In genomic region chr5:74266476-74266819, GRCm38 (mm10) we compare ENCODE assay signal across 14 mouse cellular contexts.
DNase-seq lines count a peak whose midpoint lies in the region; ATAC-seq lines count a peak whose summit lies in the region.
"Had no signal": no experiment of that assay in that cellular context is flagged by ENCODE, and none has a peak within 500 bp of the region (broad histone marks: within the 10 kb centered on the region; RNA-seq: fewer than 3 reads in every experiment).

No protein-coding gene starts in this region.

- DNase-seq in heart, postnatal 36 days, result no peak
- peak; percentile 29 for DNase-seq in lung, postnatal 14 days
- no peak for DNase-seq in lung, postnatal 25 days (ENCODE audit: low spot score)
- DNase-seq in cerebellum, postnatal 14 days, result peak; percentile 48 to 68
- DNase-seq in frontal cortex, postnatal 36 days (ENCODE audit: low spot score in 2 of 2), result no peak
- no peak for DNase-seq in adrenal gland, postnatal 4 days (ENCODE audit: low spot score in 2 of 2)
- DNase-seq: embryo, embryonic 11 days; kidney, postnatal 4 days; right cerebral cortex, postnatal 4 days had no signal

- no peak overlapping the region for H3K4me3 ChIP-seq in heart, embryonic 14.5 days (ENCODE audit: control insufficient read depth in 1 of 2, insufficient read depth in 1 of 2, low read depth in 1 of 2, low read length in 2 of 2)
- H3K4me3 ChIP-seq in stomach, embryonic 15.5 days (replicated peaks), result no peak overlapping the region
- H3K4me3 ChIP-seq: erythroblast, embryonic 14.5 days; heart, embryonic 13.5 days; midbrain, embryonic 12.5 days had no signal

- no peaks in the 10 kb centered on the region for H3K27me3 ChIP-seq in heart, embryonic 14.5 days (ENCODE audit: control insufficient read depth, insufficient read depth, low read length)
- H3K27me3 ChIP-seq in stomach, embryonic 15.5 days (replicated peaks), result no peaks in the 10 kb centered on the region
- H3K27me3 ChIP-seq: heart, embryonic 13.5 days; midbrain, embryonic 12.5 days had no signal

- H3K4me2 ChIP-seq in heart, embryonic 14.5 days (ENCODE audit: low read length), result no peak overlapping the region
- no peak overlapping the region for H3K4me2 ChIP-seq in stomach, embryonic 15.5 days
- H3K4me2 ChIP-seq: heart, embryonic 13.5 days; midbrain, embryonic 12.5 days had no signal

- H3K4me1 ChIP-seq in heart, embryonic 14.5 days (ENCODE audit: control insufficient read depth in 2 of 2, insufficient read depth in 2 of 2, low read length in 2 of 2), result peaks cover 28 to 52% of the 10 kb centered on the region in 2 experiments
- peaks cover 19% of the 10 kb centered on the region; the same call in 1 of the 2 replicates for H3K4me1 ChIP-seq in stomach, embryonic 15.5 days

- no peaks in the 10 kb centered on the region for H3K9me3 ChIP-seq in heart, embryonic 14.5 days (ENCODE audit: control insufficient read depth, low read length)
- no peaks in the 10 kb centered on the region for H3K9me3 ChIP-seq in stomach, embryonic 15.5 days
- H3K9me3 ChIP-seq: heart, embryonic 13.5 days; midbrain, embryonic 12.5 days had no signal

- no peaks in the 10 kb centered on the region for H3K36me3 ChIP-seq in heart, embryonic 14.5 days (ENCODE audit: control insufficient read depth, insufficient read depth, low read length)
- no peaks in the 10 kb centered on the region for H3K36me3 ChIP-seq in stomach, embryonic 15.5 days
- H3K36me3 ChIP-seq: heart, embryonic 13.5 days; midbrain, embryonic 12.5 days had no signal

- intact Hi-C loops in heart, postnatal 36 days (cut with DNase I), result no loop called here

- whole genome bisulfite sequencing in heart, embryonic 14.5 days, result 50% methylated on average over 5 of the region's 5 CpGs
- 37% methylated on average over 5 of the region's 5 CpGs for WGBS in stomach, embryonic 15.5 days

- H3K27ac ChIP-seq in heart, embryonic 14.5 days (replicated peaks in 1 of 2; ENCODE audit: control insufficient read depth in 1 of 2, insufficient read depth in 1 of 2, low read depth in 2 of 2, low read length in 2 of 2), result 0 out of 4 replicates have a peak overlapping the region, but pooled peaks of 1 of the 2 experiments have one; percentile 39
- H3K27ac ChIP-seq in stomach, embryonic 15.5 days, result 0 out of 2 replicates have a peak overlapping the region, but pooled peaks have one; percentile 1

- 0 out of 2 replicates have a peak, but pooled peaks have one; percentile 18 for ATAC-seq in heart, embryonic 14.5 days (ENCODE audit: insufficient number of reproducible peaks, insufficient read depth, low FRiP score, low read depth)
- no peak for ATAC-seq in stomach, embryonic 15.5 days (ENCODE audit: insufficient read depth, low FRiP score, low read depth)

- no peak overlapping the region for H3K9ac ChIP-seq in heart, embryonic 14.5 days (ENCODE audit: low read length)
- no peak overlapping the region for H3K9ac ChIP-seq in stomach, embryonic 15.5 days
- H3K9ac ChIP-seq: heart, embryonic 13.5 days; midbrain, embryonic 12.5 days had no signal

Comparison
In these comparisons a context has a peak if more than half of its experiments do, and no peak if none do; other contexts are left out.
1. DNase-seq: peak in lung, postnatal 14 days (single experiment) and cerebellum, postnatal 14 days (2 of 2); none in heart, postnatal 36 days (0 of 2), lung, postnatal 25 days (single experiment), frontal cortex, postnatal 36 days (0 of 2) and adrenal gland, postnatal 4 days (0 of 2).